Mouse (Mus musculus) thymus, adult 2 months (tissue): Measurements from ENCODE around the gene Gm21983. TPM values are rescaled to one million over a fixed set of nuclear protein-coding genes. Genes with fewer than 3 reads are reported as not detected.

Experiments
- DNase-seq: peaks from one replicate; pipeline ENCODE4 v3.0.0; 2021
- H3K27ac ChIP-seq: fragments of 200-500 bp; 2 replicates; pipeline ENCODE4 v1.5.1; 2012; ENCODE audit warnings: low read length, control low read depth; ENCODE audit not compliant: control insufficient read depth, insufficient read depth
- H3K27me3 ChIP-seq: fragments of 200-500 bp; 2 replicates; pipeline ENCODE4 v1.6.1; 2012; ENCODE audit warnings: mild to moderate bottlenecking, low read length, moderate library complexity, mixed read lengths; ENCODE audit not compliant: control insufficient read depth, insufficient read depth
- H3K36me3 ChIP-seq: fragments of 200-500 bp; 2 replicates; pipeline ENCODE4 v1.6.1; 2012; ENCODE audit warnings: mild to moderate bottlenecking, low read length, moderate library complexity; ENCODE audit not compliant: control insufficient read depth, insufficient read depth
- H3K4me1 ChIP-seq: fragments of 200-500 bp; replicated peaks from 2 replicates; pipeline ENCODE4 v1.6.1; 2012; ENCODE audit warnings: low read length; ENCODE audit not compliant: control insufficient read depth, insufficient read depth
- H3K4me3 ChIP-seq: fragments of 200-500 bp; 2 replicates; pipeline ENCODE4 v1.5.1; 2012; ENCODE audit warnings: mild to moderate bottlenecking, low read length, control low read depth, moderate library complexity; ENCODE audit not compliant: control insufficient read depth, insufficient read depth
- CTCF ChIP-seq: fragments of 200-500 bp; IDR thresholded peaks from 2 replicates; pipeline ENCODE4 v1.5.1; 2012; ENCODE audit warnings: mild to moderate bottlenecking, control low read depth, low read length, moderate library complexity, borderline replicate concordance; ENCODE audit not compliant: control insufficient read depth, poor library complexity, insufficient read depth; ENCODE audit errors: extremely low read depth
- POLR2A ChIP-seq: fragments of 200-500 bp; IDR thresholded peaks from 2 replicates; pipeline ENCODE4 v1.6.1; 2012; ENCODE audit warnings: mild to moderate bottlenecking, low read length, control low read depth, moderate library complexity; ENCODE audit not compliant: control insufficient read depth, poor library complexity, insufficient read depth; ENCODE audit errors: extremely low read depth
- WGBS: fragments of 180-500 bp; shearing (Covaris S2); methylation state at CpG from one replicate; pipeline ENCODE4 v1.1.7; 2018; 5-methylcytosine and 5-hydroxymethylcytosine counted together
- polyA plus RNA-seq: library from polyadenylated mRNA; depleted of rRNA; stranded (reverse); fragments of >200 nt; gene quantifications from 2 replicates; pipeline ENCODE4 v1.2.3, GENCODE M21; 2012

Gm21983 gene
- polyA plus RNA-seq, 1 experiment, result not detected

GRCm38 (mm10) chr7:27156005-27156404 lies 24.9 kb downstream of the Gm21983 start:
- no peaks in the 10 kb centered on the region for H3K27me3 ChIP-seq
- TF ChIP-seq POLR2A (no peak), CTCF (no peak)
- no peak overlapping the region for H3K4me3 ChIP-seq
- no peak overlapping the region for H3K27ac ChIP-seq
- WGBS, result 89% methylated on average over 13 of the region's 13 CpGs
- no peak for DNase-seq
- peaks cover 16% of the 10 kb centered on the region for H3K36me3 ChIP-seq
- H3K4me1 ChIP-seq, result peaks cover 9% of the 10 kb centered on the region

GRCm38 (mm10) chr7:27153205-27153764 lies 27.6 kb downstream of the Gm21983 start, which contains the start of gene Cyp2t4:
TSS of gene Cyp2t4 (plus strand) at chr7:27153714.
- no peak for TF ChIP-seq POLR2A
- TF ChIP-seq CTCF, result no peak
- H3K36me3 ChIP-seq, result peaks cover 6% of the 10 kb centered on the region
- WGBS, result 73% methylated on average over 10 of the region's 10 CpGs
- H3K4me1 ChIP-seq, result no peaks in the 10 kb centered on the region
- no peaks in the 10 kb centered on the region for H3K27me3 ChIP-seq
- no peak within 1 kb of the TSS for H3K4me3 ChIP-seq
- DNase-seq, result no peak
- no peak within 1 kb of the TSS for H3K27ac ChIP-seq

GRCm38 (mm10) chr7:27136410-27136996 lies 44.4 kb downstream of the Gm21983 start:
- Histone ChIP-seq H3K27ac (no peak overlapping the region), H3K4me1 (no peaks in the 10 kb centered on the region), H3K27me3 (no peaks in the 10 kb centered on the region), H3K36me3 (no peaks in the 10 kb centered on the region), H3K4me3 (no peak overlapping the region)
- 67% methylated on average over 8 of the region's 8 CpGs for WGBS
- no peak for DNase-seq
- TF ChIP-seq CTCF (no peak), POLR2A (no peak)

DNA sequence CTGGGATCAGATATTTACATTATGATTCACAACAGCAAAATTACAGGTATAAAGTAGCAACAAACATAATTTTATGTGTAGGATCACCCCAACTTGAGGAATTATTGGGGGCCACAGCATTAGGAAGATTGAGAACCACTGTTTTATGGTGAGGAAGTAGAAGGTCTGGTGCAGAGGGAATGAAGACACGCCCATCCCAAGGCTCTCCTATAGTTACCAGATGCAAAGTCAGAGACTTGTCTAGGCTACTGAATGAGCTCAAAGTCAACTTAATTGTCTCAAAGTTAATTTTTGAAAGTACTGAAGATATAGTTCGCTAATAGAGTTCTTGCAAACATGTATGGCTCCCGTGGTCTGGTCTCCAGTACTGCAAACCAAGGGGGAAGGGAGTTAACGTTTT lies 47.1 kb downstream of the Gm21983 start:
- Histone ChIP-seq H3K4me1 (no peaks in the 10 kb centered on the region), H3K27ac (no peak overlapping the region), H3K36me3 (no peaks in the 10 kb centered on the region), H3K4me3 (no peak overlapping the region), H3K27me3 (no peaks in the 10 kb centered on the region)
- DNase-seq, result no peak
- WGBS, result 87% methylated on average over 4 of the region's 4 CpGs
- no peak for TF ChIP-seq CTCF
- no peak for TF ChIP-seq POLR2A

DNA sequence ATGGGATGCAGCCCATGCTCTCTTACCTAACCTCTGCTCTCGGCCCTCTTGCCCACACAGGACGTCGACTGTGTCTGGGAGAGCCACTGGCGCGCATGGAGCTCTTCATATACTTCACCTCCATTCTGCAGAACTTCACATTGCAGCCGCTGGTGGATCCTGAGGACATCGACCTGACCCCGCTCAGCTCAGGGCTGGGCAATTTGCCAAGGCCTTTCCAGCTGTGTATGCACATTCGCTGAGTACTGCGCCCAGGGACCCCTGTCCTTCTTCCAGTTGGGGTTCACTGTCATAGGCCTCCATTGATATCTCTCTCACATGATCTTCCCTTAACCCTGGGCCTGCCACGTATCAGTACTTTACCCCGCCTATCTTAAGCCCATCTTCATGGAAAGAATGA lies 47.7 kb downstream of the Gm21983 start:
- H3K27me3 ChIP-seq, result no peaks in the 10 kb centered on the region
- DNase-seq, result no peak
- TF ChIP-seq CTCF (no peak), POLR2A (no peak)
- 74% methylated on average over 12 of the region's 12 CpGs for WGBS
- no peak overlapping the region for H3K27ac ChIP-seq
- H3K36me3 ChIP-seq, result no peaks in the 10 kb centered on the region
- no peak overlapping the region for H3K4me3 ChIP-seq
- no peaks in the 10 kb centered on the region for H3K4me1 ChIP-seq

DNA sequence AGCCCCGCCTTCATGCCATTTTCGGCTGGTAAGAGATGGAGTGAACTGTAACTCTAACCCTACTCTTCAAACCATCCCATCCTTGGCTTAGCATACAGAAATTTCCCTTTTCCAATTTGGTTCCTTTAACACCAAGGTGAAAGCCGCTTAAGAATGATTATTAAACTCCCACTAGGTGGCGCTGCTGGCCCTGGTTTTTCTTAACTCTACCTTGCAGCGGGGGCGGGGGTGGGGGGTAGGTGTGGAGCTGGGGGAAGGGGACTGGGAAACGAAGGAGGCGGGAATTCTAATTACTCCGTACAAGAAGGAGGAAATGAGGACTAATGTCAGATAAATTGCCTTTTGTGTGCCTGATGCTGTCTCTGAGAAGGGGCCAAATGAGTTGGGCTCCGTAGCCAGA lies 48.3 kb downstream of the Gm21983 start:
- no peak overlapping the region for H3K4me3 ChIP-seq
- DNase-seq, result peak; percentile 40
- 20% methylated on average over 10 of the region's 10 CpGs for WGBS

DNA sequence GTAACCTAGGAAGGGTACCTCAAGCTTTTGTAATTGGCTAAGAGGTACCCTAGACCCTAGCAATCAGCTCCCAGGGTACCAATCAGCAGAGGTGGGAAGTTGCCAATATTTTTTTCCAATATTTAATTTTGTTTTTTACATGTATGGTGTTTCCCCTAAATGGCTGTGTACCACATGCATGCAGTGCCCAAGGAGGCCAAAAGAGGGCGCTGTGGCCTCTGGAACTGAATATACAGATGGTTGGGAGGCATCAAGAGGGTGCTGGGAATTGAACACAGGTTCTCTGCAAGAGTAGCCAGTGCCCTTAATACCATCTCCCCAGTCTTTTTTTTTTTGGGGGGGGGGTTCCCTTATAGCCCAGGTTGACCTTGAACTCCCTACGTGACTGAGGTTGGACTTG lies 49.5 kb downstream of the Gm21983 start:
- Histone ChIP-seq H3K4me3 (no peak overlapping the region), H3K27me3 (no peaks in the 10 kb centered on the region), H3K36me3 (no peaks in the 10 kb centered on the region), H3K27ac (no peak overlapping the region), H3K4me1 (no peaks in the 10 kb centered on the region)
- WGBS, result 58% methylated on average over 2 of the region's 2 CpGs
- DNase-seq, result no peak
- TF ChIP-seq CTCF (no peak), POLR2A (no peak)

More for the DNA sequence above, 48.3 kb downstream of the Gm21983 start:
- Histone ChIP-seq H3K4me1 (no peaks in the 10 kb centered on the region), H3K27me3 (no peaks in the 10 kb centered on the region), H3K36me3 (no peaks in the 10 kb centered on the region), H3K27ac (no peak overlapping the region)
- TF ChIP-seq POLR2A, result no peak
- TF ChIP-seq CTCF, result no peak
